Mouse (Mus musculus) bone marrow, adult 2 months (tissue): ENCODE measurements around the gene Shbg. TPM values are rescaled to one million over a fixed set of nuclear protein-coding genes. Genes with fewer than 3 reads are reported as not detected.

Source experiments
- H3K27ac ChIP-seq: fragments of 200-500 bp; 2 replicates; pipeline ENCODE4 v1.5.1; 2012; ENCODE audit warnings: low read depth, mild to moderate bottlenecking, control low read depth, inconsistent platforms, low read length; ENCODE audit not compliant: control insufficient read depth, poor library complexity, insufficient read depth
- H3K4me1 ChIP-seq: fragments of 200-500 bp; 2 replicates; pipeline ENCODE4 v1.6.1; 2011; ENCODE audit warnings: low read length; ENCODE audit not compliant: control insufficient read depth, insufficient read depth
- H3K4me3 ChIP-seq: fragments of 200-500 bp; replicated peaks from 2 replicates; pipeline ENCODE3; 2011; ENCODE audit warnings: mild to moderate bottlenecking, low read depth, low read length, control low read depth; ENCODE audit not compliant: control insufficient read depth
- CTCF ChIP-seq: fragments of 200-500 bp; IDR thresholded peaks from 2 replicates; pipeline ENCODE4 v1.5.1; 2011; ENCODE audit warnings: low read length, control low read depth; ENCODE audit not compliant: control insufficient read depth, insufficient read depth
- POLR2A ChIP-seq: fragments of 200-500 bp; IDR thresholded peaks from 2 replicates; pipeline ENCODE4 v1.6.1; 2011; ENCODE audit warnings: low read depth, mild to moderate bottlenecking, control low read depth, low read length, borderline replicate concordance; ENCODE audit not compliant: control insufficient read depth
- WGBS: fragments of 180-500 bp; shearing (Covaris S2); methylation state at CpG from one replicate; pipeline ENCODE4 v1.1.7; 2018; 5-methylcytosine and 5-hydroxymethylcytosine counted together
- polyA plus RNA-seq: library from polyadenylated mRNA; stranded (reverse); fragments of >200 nt; gene quantifications from 2 replicates; pipeline ENCODE4 v1.2.4, GENCODE M21; 2011; ENCODE audit warnings: low replicate concordance; ENCODE audit not compliant: missing spikeins, insufficient read depth, insufficient read length

Shbg gene
- polyA plus RNA-seq, 1 experiment, result not detected

GRCm38 (mm10) chr11:69608525-69608924 is 9.2 kb downstream of the Shbg start:
- Histone ChIP-seq H3K4me3 (no peak overlapping the region), H3K4me1 (no peaks in the 10 kb centered on the region; the same call in 1 of the 2 replicates), H3K27ac (no peak overlapping the region)
- 66% methylated on average over 3 of the region's 3 CpGs for WGBS
- TF ChIP-seq POLR2A (no peak), CTCF (no peak)

DNA sequence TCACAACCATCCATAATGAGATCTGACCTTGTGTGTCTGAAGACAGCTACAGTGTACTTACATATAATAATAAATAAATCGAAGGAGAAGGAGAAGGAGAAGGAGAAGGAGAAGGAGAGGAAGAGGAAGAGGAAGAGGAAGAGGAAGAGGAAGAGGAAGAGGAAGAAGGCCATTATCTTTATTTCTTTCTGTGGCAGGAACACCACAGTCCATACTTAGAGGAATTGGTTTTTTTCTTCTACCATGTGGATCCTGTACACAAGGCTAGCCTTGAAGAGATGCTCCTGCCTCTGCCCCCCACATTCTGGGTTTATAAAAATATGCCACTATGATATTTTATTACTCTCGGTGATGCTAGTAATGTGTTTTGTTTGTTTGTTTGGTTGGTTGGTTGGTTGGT is 10.9 kb downstream of the Shbg start:
- no peak overlapping the region for H3K27ac ChIP-seq
- 61% methylated on average over 2 of the region's 2 CpGs for WGBS
- no peak overlapping the region for H3K4me3 ChIP-seq
- TF ChIP-seq CTCF, result no peak
- TF ChIP-seq POLR2A, result no peak
- H3K4me1 ChIP-seq, result no peaks in the 10 kb centered on the region; the same call in 1 of the 2 replicates

- WGBS, result 75% methylated on average over 2 of the region's 2 CpGs
- H3K4me1 ChIP-seq, result no peaks in the 10 kb centered on the region; the same call in 1 of the 2 replicates
- peak overlapping the region; percentile 21 for H3K4me3 ChIP-seq
- H3K27ac ChIP-seq, result peak overlapping the region; percentile 39; the same call in 1 of the 2 replicates
- TF ChIP-seq CTCF (no peak), POLR2A (no peak)
Observed at GRCm38 (mm10) chr11:69606491-69606795, 11.3 kb downstream of the Shbg start.

DNA sequence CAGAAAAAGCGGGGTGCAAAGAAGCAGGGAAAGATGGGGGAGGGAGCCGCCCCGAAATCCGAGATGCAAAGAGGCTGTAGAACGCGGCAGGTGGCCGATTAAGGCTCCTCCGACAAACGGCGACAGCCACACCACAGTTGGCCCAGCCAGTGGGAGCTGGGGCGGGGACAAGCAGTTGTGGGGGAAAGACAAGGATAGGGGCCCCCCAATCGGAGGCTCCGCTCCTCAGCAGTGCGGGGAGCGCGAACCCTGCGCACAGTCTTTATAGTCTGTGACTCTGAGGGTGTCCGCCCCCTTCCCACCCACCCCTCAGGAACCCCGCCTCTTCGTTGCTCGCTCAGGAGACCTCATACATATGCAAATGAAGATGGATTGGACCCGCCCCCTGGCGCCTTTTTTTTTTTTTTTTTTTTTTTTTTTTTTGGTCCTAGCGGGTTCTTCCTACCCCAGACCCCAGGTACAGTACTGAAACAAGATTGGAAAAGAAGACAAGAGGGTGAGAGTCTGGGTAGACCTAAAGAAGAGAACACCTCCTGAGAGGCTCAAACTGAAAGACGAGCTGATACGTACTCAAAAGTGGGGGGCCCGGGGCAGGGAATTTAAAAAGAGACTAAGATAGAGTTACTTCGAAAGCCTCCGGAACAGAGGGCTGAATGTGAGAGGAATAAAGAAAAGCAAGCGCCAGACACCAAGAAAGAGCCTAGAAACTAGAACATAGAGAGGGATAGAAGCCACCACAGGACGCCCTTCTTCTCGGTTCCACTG is 11.8 kb downstream of the Shbg start, which contains the start of gene Atp1b2:
Gene Atp1b2, minus strand, starts transcription at position 217 of the 765 bp plus-strand sequence.
- Histone ChIP-seq H3K4me3 (peak within 1 kb of the TSS; percentile 67), H3K4me1 (no peaks in the 10 kb centered on the region; the same call in 1 of the 2 replicates), H3K27ac (peak within 1 kb of the TSS; percentile 51)
- no peak for TF ChIP-seq CTCF
- TF ChIP-seq POLR2A, result peak; percentile 90; the same call in 1 of the 2 replicates
- 2% methylated on average over 32 of the region's 32 CpGs for WGBS

DNA sequence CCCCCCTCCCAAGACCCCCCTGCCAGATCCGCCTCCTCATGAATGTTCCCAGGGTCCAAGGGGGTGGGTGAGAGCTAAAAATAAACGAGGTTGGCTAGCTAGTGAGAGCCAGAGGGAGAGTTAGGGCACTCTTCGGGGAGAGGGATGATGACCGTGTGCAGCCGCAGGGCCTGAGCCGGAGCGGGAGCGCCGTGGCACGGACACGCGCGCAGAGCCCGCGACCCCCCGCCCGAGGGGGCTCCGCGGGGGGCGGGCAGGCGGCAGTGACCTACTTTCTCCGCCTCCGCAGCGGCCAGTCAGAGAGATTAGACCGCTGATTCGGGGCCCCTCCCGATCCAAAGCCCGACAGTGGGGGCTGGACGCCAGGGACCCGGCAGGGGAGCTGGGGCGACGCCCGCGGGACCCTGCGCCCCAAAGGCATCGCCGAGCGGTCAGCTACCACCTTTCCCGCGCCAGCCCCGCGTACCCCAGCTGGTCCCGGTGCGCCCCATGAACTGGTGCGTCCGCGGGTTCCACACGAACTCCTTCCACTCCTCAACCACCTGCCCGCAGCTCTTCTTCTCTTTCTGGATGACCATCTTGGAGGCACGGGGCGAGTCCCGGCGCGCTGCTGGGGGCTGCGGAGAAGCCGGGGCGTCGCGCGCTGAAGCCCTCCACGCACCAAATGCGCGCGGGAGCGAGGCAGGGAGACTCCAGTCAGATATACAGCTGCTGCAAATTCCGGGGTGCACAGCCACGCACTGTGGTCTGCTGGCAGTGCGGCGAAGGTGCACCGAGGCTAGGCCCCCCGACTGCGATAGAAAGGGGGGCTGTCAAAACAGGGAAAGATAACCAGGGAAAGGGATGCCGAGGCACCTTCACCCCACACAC is 12.7 kb downstream of the Shbg start:
- H3K4me1 ChIP-seq, result no peaks in the 10 kb centered on the region
- TF ChIP-seq POLR2A, result no peak
- no peak for TF ChIP-seq CTCF
- peak overlapping the region; percentile 67 for H3K4me3 ChIP-seq
- WGBS, result under 1% methylated on average over 73 of the region's 73 CpGs
- H3K27ac ChIP-seq, result peak overlapping the region; percentile 51

DNA sequence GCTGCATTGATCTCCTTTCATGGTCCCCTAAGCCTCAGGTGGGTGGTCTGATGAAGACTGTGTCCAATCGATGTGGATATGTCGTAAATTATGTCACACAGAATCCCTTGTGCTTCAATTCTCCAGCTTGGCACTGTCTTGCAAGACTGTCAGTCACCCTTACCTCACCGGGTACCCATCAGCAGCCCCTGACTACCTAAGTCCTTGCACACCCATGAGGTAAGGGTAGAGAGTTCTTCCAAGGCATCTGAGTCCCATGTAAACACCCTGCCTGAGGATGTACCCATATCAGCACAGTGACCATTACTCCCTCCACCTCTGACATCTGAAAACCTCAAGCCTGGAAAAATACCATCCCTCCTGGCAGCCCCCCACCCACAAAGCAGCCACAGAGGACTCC is 13.4 kb downstream of the Shbg start:
- Histone ChIP-seq H3K4me3 (no peak overlapping the region), H3K4me1 (no peaks in the 10 kb centered on the region), H3K27ac (no peak overlapping the region)
- 57% methylated on average over 3 of the region's 3 CpGs for WGBS
- TF ChIP-seq POLR2A (no peak), CTCF (no peak)

- TF ChIP-seq POLR2A (no peak), CTCF (no peak)
- 83% methylated on average over 8 of the region's 8 CpGs for WGBS
- H3K27ac ChIP-seq, result no peak overlapping the region
- H3K4me3 ChIP-seq, result no peak overlapping the region
- no peaks in the 10 kb centered on the region for H3K4me1 ChIP-seq
Observed at GRCm38 (mm10) chr11:69603516-69603915, 14.2 kb downstream of the Shbg start.

DNA sequence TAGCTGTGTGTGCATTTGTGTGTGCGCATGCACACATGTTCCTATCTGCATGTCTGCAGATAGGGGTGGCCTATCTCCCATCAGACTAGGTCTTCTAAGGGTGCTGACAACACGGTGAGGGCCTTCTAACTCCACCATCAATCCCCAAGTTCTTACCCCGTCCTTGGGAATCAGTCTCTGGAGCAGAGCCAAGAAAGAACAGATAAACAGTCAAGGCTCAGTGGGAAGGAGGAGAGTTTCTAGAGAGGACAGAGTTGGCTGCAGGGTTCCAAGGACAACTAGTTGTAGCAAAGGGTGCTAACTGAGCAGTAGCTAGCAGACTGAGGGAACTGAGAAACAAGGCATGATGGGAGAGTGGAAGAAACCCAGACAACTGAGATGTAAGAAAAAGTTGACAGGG is 15.9 kb downstream of the Shbg start:
- Histone ChIP-seq H3K27ac (no peak overlapping the region), H3K4me3 (no peak overlapping the region), H3K4me1 (no peaks in the 10 kb centered on the region)
- TF ChIP-seq POLR2A, result no peak
- no peak for TF ChIP-seq CTCF
- 57% methylated on average over 3 of the region's 3 CpGs for WGBS
